Mouse (Mus musculus) myocyte (in vitro differentiated cells): ENCODE measurements at regions not wholly inside any gene's neighbourhood (a gene's known extent, or its start where the extent isn't known, plus 50 kb on each side); places are given as distances from the start of the nearest gene placed in this dataset.

Experiments used
- CEBPB ChIP-seq: IDR thresholded peaks from 2 replicates; pipeline ENCODE4 v1.6.1; 2011; ENCODE audit warnings: mild to moderate bottlenecking, moderate library complexity; ENCODE audit not compliant: poor library complexity, insufficient read depth, severe bottlenecking
- E2F4 ChIP-seq: IDR thresholded peaks from one replicate; pipeline ENCODE4 v1.6.1; 2011; ENCODE audit warnings: mild to moderate bottlenecking, control low read depth, moderate library complexity; ENCODE audit not compliant: insufficient read depth
- MAX ChIP-seq: IDR thresholded peaks from one replicate; pipeline ENCODE4 v1.6.1; 2011; ENCODE audit warnings: low read depth, mild to moderate bottlenecking, control low read depth
- MYOG ChIP-seq, 3 experiments: IDR thresholded peaks; one replicate each; pipeline ENCODE4 v1.6.1; 2011; ENCODE audit warnings: control low read depth in 2 of 3, low read depth in 2 of 3, mild to moderate bottlenecking in 2 of 3; ENCODE audit not compliant: insufficient read length in 2 of 3, control insufficient read depth in 1 of 3, insufficient read depth in 1 of 3
- POLR2A ChIP-seq: IDR thresholded peaks from one replicate; pipeline ENCODE4 v1.6.1; 2011; ENCODE audit warnings: low read depth, mild to moderate bottlenecking, control low read depth, moderate library complexity; ENCODE audit not compliant: insufficient read length
- POLR2AphosphoS2 ChIP-seq: IDR thresholded peaks from one replicate; pipeline ENCODE4 v1.6.1; 2011; ENCODE audit warnings: low read depth, control low read depth; ENCODE audit not compliant: insufficient read length
- REST ChIP-seq: IDR thresholded peaks from one replicate; pipeline ENCODE4 v1.6.1; 2011; ENCODE audit warnings: mild to moderate bottlenecking, control low read depth, moderate library complexity; ENCODE audit not compliant: insufficient read depth, insufficient read length
- TCF12 ChIP-seq: IDR thresholded peaks from one replicate; pipeline ENCODE4 v1.6.1; 2011; ENCODE audit warnings: mild to moderate bottlenecking, control low read depth; ENCODE audit not compliant: poor library complexity, insufficient read depth, severe bottlenecking
- TCF3 ChIP-seq: IDR thresholded peaks from one replicate; pipeline ENCODE4 v1.6.1; 2011; ENCODE audit warnings: low read depth, control low read depth; ENCODE audit not compliant: insufficient read length
- USF1 ChIP-seq: IDR thresholded peaks from one replicate; pipeline ENCODE4 v1.6.1; 2011; ENCODE audit warnings: low read depth, mild to moderate bottlenecking, control low read depth, moderate library complexity

DNA sequence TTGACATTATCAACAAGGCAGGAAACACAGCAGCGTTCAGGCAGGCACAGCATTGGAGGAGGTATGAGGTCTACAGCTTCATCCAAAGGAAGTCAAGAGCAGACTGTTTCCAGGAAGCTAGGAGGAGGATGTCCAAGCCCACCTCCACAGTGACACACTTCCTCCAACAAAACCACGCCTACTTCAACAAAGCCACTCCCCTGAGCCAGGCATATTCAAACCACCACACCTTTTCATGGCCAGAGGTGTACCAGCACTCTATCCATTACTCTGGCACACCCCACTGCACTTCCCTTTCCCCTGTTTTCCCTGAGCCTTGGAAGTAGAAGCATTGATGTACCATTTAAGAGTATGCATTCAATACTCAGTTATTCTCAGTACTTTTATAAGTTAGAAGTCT is 150.8 kb downstream of the Actr3 start:
- TF ChIP-seq USF1 (no peak), POLR2AphosphoS2 (no peak), CEBPB (no peak), E2F4 (no peak), POLR2A (no peak), REST (no peak), MYOG (IDR thresholded peaks at IDR 0.05; ENCODE audit: control insufficient read depth in 1 of 3, insufficient read depth in 1 of 3, insufficient read length in 2 of 3, low read depth in 2 of 3) (no peak), TCF12 (no peak), MAX (no peak), TCF3 (no peak)
